Mouse (Mus musculus): ENCODE measurements around the gene Sgsm1.

DNA sequence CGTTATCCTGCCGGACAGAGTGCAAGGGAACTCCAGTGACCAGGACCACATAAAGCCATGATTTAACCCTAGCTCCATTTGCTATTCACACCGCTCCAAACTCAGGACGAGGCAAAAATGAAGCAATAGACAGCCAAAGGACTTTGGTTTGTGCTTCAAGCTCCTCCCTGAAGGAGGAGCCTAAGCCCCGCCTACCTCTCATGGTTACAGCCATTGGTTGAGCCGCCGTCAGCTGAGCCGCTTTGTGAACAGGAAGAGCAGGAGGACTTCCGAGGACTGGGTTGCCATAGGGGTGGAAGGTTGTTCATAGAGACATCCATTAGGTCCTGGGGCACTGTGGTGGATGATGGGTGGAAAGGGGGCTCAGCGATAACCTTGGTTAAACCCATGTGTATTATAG, 34.7 kb downstream of the Sgsm1 start:
- TF ChIP-seq CTCF (IDR thresholded peaks at IDR 0.05; ENCODE audit: control insufficient read depth, insufficient read depth, insufficient read length) (no peak), MAX (IDR thresholded peaks at IDR 0.05) (no peak), MYOG (IDR thresholded peaks at IDR 0.05; ENCODE audit: control insufficient read depth, extremely low read depth, insufficient read length) (no peak), USF1 (IDR thresholded peaks at IDR 0.05; ENCODE audit: low read depth) (peak; percentile 20), CEBPB (IDR thresholded peaks at IDR 0.05; ENCODE audit: low read depth) (no peak), MYOD1 (IDR thresholded peaks at IDR 0.05; ENCODE audit: control insufficient read depth, insufficient read length, low read depth) (no peak), FOSL1 (IDR thresholded peaks at IDR 0.05; ENCODE audit: insufficient read depth, low read length, poor library complexity, severe bottlenecking) (no peak)
